Mouse (Mus musculus) liver, embryonic 15.5 days (tissue): ENCODE results near the gene Klhl8. TPM values are rescaled to one million over a fixed set of nuclear protein-coding genes. Genes with fewer than 3 reads are reported as not detected.

Experiments
- ATAC-seq: fragments of 200-750 bp; cut with Nextera tagmentation; 2 replicates; pipeline ENCODE4 v1.8.0; 2017; ENCODE audit warnings: moderate number of reproducible peaks, mild to moderate bottlenecking, moderate library complexity; ENCODE audit not compliant: insufficient read depth
- H3K27ac ChIP-seq: fragments of 300-500 bp; sonication (generic); replicated peaks from 2 replicates; pipeline ENCODE4 v1.5.1; 2015; ENCODE audit warnings: mild to moderate bottlenecking, inconsistent platforms
- H3K27me3 ChIP-seq: fragments of 300-500 bp; sonication (generic); 2 replicates; pipeline ENCODE4 v1.6.1; 2015; ENCODE audit warnings: mild to moderate bottlenecking, inconsistent platforms
- H3K36me3 ChIP-seq: fragments of 300-500 bp; sonication (generic); replicated peaks from 2 replicates; pipeline ENCODE4 v1.6.1; 2015; ENCODE audit warnings: moderate library complexity, mild to moderate bottlenecking, inconsistent platforms
- H3K4me1 ChIP-seq: fragments of 300-500 bp; sonication (generic); replicated peaks from 2 replicates; pipeline ENCODE4 v1.6.1; 2015; ENCODE audit warnings: inconsistent platforms
- H3K4me2 ChIP-seq: fragments of 300-500 bp; sonication (generic); 2 replicates; pipeline ENCODE4 v1.6.1; 2015; ENCODE audit warnings: moderate library complexity, mild to moderate bottlenecking, inconsistent platforms
- H3K4me3 ChIP-seq: fragments of 300-500 bp; sonication (generic); replicated peaks from 2 replicates; pipeline ENCODE4 v1.5.1; 2015; ENCODE audit warnings: mild to moderate bottlenecking, inconsistent platforms
- H3K9ac ChIP-seq: fragments of 300-500 bp; sonication (generic); 2 replicates; pipeline ENCODE4 v1.6.1; 2015; ENCODE audit warnings: moderate library complexity, mild to moderate bottlenecking, inconsistent platforms
- H3K9me3 ChIP-seq: fragments of 300-500 bp; sonication (generic); replicated peaks from 2 replicates; pipeline ENCODE4 v1.6.1; 2016; ENCODE audit warnings: inconsistent platforms
- WGBS: fragments of 180-500 bp; shearing (Covaris S2); methylation state at CpG from one replicate; pipeline ENCODE4 v1.1.7; 2015; ENCODE audit warnings: mixed read lengths; ENCODE audit not compliant: insufficient replicate concordance; 5-methylcytosine and 5-hydroxymethylcytosine counted together
- polyA plus RNA-seq: library from polyadenylated mRNA; unstranded; fragments of >200 nt; fragmentation: Nextera tagmentation; extraction: Ambion mirVana; gene quantifications from 2 replicates; pipeline ENCODE4 v1.2.1, GENCODE M21; 2015

Gene Klhl8
- polyA plus RNA-seq, 1 experiment from 2014 or later, result 1.2 TPM

- Histone ChIP-seq H3K4me3 (no peak overlapping the region), H3K9ac (no peak overlapping the region), H3K4me2 (no peak overlapping the region), H3K4me1 (no peaks in the 10 kb centered on the region; the same call in 1 of the 2 replicates), H3K9me3 (no peaks in the 10 kb centered on the region), H3K27ac (no peak overlapping the region), H3K27me3 (no peaks in the 10 kb centered on the region), H3K36me3 (peaks cover 100% of the 10 kb centered on the region)
- 56% methylated on average over 1 of the region's 1 CpGs for WGBS
- no peak for ATAC-seq
These were observed 67.1 kb downstream of the Klhl8 start for GRCm38 (mm10) chr5:103843938-103844337.

- H3K36me3 ChIP-seq, result peaks cover 100% of the 10 kb centered on the region
- no peak overlapping the region for H3K4me2 ChIP-seq
- no peak for ATAC-seq
- H3K27ac ChIP-seq, result no peak overlapping the region
- no peaks in the 10 kb centered on the region for H3K27me3 ChIP-seq
- peaks cover 5% of the 10 kb centered on the region; the same call in 1 of the 2 replicates for H3K4me1 ChIP-seq
- 78% methylated on average over 3 of the region's 3 CpGs for WGBS
- no peak overlapping the region for H3K4me3 ChIP-seq
- no peak overlapping the region for H3K9ac ChIP-seq
- H3K9me3 ChIP-seq, result no peaks in the 10 kb centered on the region
These were observed 71.8 kb downstream of the Klhl8 start for GRCm38 (mm10) chr5:103839265-103839626.

GRCm38 (mm10) chr5:103838550-103839264, 72.4 kb downstream of the Klhl8 start:
- no peak for ATAC-seq
- no peak overlapping the region for H3K4me2 ChIP-seq
- H3K4me3 ChIP-seq, result no peak overlapping the region
- 83% methylated on average over 15 of the region's 15 CpGs for WGBS
- H3K4me1 ChIP-seq, result peaks cover 5% of the 10 kb centered on the region; the same call in 1 of the 2 replicates
- peaks cover 100% of the 10 kb centered on the region for H3K36me3 ChIP-seq
- no peaks in the 10 kb centered on the region for H3K9me3 ChIP-seq
- H3K27ac ChIP-seq, result no peak overlapping the region
- H3K9ac ChIP-seq, result no peak overlapping the region
- no peaks in the 10 kb centered on the region for H3K27me3 ChIP-seq

- peaks cover 100% of the 10 kb centered on the region for H3K36me3 ChIP-seq
- no peak overlapping the region for H3K27ac ChIP-seq
- peaks cover 5% of the 10 kb centered on the region; the same call in 1 of the 2 replicates for H3K4me1 ChIP-seq
- no peaks in the 10 kb centered on the region for H3K27me3 ChIP-seq
- H3K9me3 ChIP-seq, result no peaks in the 10 kb centered on the region
- 79% methylated on average over 10 of the region's 11 CpGs for WGBS
- H3K9ac ChIP-seq, result no peak overlapping the region
- H3K4me2 ChIP-seq, result no peak overlapping the region
- no peak for ATAC-seq
- H3K4me3 ChIP-seq, result no peak overlapping the region
These were observed 74.8 kb downstream of the Klhl8 start for GRCm38 (mm10) chr5:103836148-103836784.

GRCm38 (mm10) chr5:103835471-103836147, 75.5 kb downstream of the Klhl8 start:
- 78% methylated on average over 15 of the region's 15 CpGs for WGBS
- H3K36me3 ChIP-seq, result peaks cover 100% of the 10 kb centered on the region
- no peak overlapping the region for H3K9ac ChIP-seq
- H3K4me3 ChIP-seq, result no peak overlapping the region
- H3K4me1 ChIP-seq, result peaks cover 5% of the 10 kb centered on the region; the same call in 1 of the 2 replicates
- H3K27me3 ChIP-seq, result no peaks in the 10 kb centered on the region
- ATAC-seq, result no peak
- H3K27ac ChIP-seq, result no peak overlapping the region
- no peaks in the 10 kb centered on the region for H3K9me3 ChIP-seq
- no peak overlapping the region for H3K4me2 ChIP-seq

- no peaks in the 10 kb centered on the region for H3K4me1 ChIP-seq
- H3K4me3 ChIP-seq, result no peak overlapping the region
- no peaks in the 10 kb centered on the region for H3K9me3 ChIP-seq
- ATAC-seq, result no peak
- H3K27me3 ChIP-seq, result no peaks in the 10 kb centered on the region
- peaks cover 100% of the 10 kb centered on the region for H3K36me3 ChIP-seq
- no peak overlapping the region for H3K4me2 ChIP-seq
- no peak overlapping the region for H3K27ac ChIP-seq
- no peak overlapping the region for H3K9ac ChIP-seq
- 100% methylated on average over 1 of the region's 1 CpGs for WGBS
These were observed 80.2 kb downstream of the Klhl8 start for GRCm38 (mm10) chr5:103830886-103831285.

GRCm38 (mm10) chr5:103829158-103829557, 81.9 kb downstream of the Klhl8 start:
- WGBS, result 88% methylated on average over 12 of the region's 12 CpGs
- no peak overlapping the region for H3K4me3 ChIP-seq
- no peak overlapping the region for H3K9ac ChIP-seq
- no peak for ATAC-seq
- no peaks in the 10 kb centered on the region for H3K9me3 ChIP-seq
- H3K4me2 ChIP-seq, result no peak overlapping the region
- no peaks in the 10 kb centered on the region for H3K4me1 ChIP-seq
- H3K36me3 ChIP-seq, result peaks cover 99% of the 10 kb centered on the region
- no peak overlapping the region for H3K27ac ChIP-seq
- H3K27me3 ChIP-seq, result no peaks in the 10 kb centered on the region

- peaks cover 99% of the 10 kb centered on the region for H3K36me3 ChIP-seq
These were observed 82.3 kb downstream of the Klhl8 start for GRCm38 (mm10) chr5:103828729-103829128.

GRCm38 (mm10) chr5:103828304-103828703, 82.8 kb downstream of the Klhl8 start:
- Histone ChIP-seq H3K27me3 (no peaks in the 10 kb centered on the region), H3K27ac (no peak overlapping the region), H3K9ac (no peak overlapping the region), H3K4me2 (no peak overlapping the region), H3K9me3 (no peaks in the 10 kb centered on the region), H3K36me3 (peaks cover 99% of the 10 kb centered on the region), H3K4me3 (no peak overlapping the region), H3K4me1 (no peaks in the 10 kb centered on the region)
- WGBS, result 94% methylated on average over 21 of the region's 21 CpGs
- ATAC-seq, result no peak

More at GRCm38 (mm10) chr5:103828729-103829128, 82.3 kb downstream of the Klhl8 start:
- no peaks in the 10 kb centered on the region for H3K9me3 ChIP-seq
- H3K27ac ChIP-seq, result no peak overlapping the region
- no peaks in the 10 kb centered on the region for H3K4me1 ChIP-seq
- 82% methylated on average over 8 of the region's 8 CpGs for WGBS
- H3K27me3 ChIP-seq, result no peaks in the 10 kb centered on the region
- H3K4me2 ChIP-seq, result no peak overlapping the region
- no peak for ATAC-seq
- H3K9ac ChIP-seq, result no peak overlapping the region
- no peak overlapping the region for H3K4me3 ChIP-seq

- Histone ChIP-seq H3K4me1 (peaks cover 17% of the 10 kb centered on the region), H3K27ac (no peak overlapping the region), H3K9me3 (no peaks in the 10 kb centered on the region), H3K9ac (no peak overlapping the region), H3K27me3 (no peaks in the 10 kb centered on the region), H3K36me3 (peaks cover 98% of the 10 kb centered on the region), H3K4me2 (no peak overlapping the region), H3K4me3 (no peak overlapping the region)
- 93% methylated on average over 5 of the region's 5 CpGs for whole genome bisulfite sequencing
- ATAC-seq, result no peak
These were observed 88.1 kb downstream of the Klhl8 start for GRCm38 (mm10) chr5:103822949-103823348.
